Mouse (Mus musculus) megakaryocyte, embryonic 14.5 days (primary cell): ENCODE measurements around the gene Edrf1.

Source experiments
- FLI1 ChIP-seq: IDR thresholded peaks from 2 replicates; pipeline ENCODE4 v1.6.1; 2012; ENCODE audit warnings: low read length, inconsistent platforms, mixed read lengths
- GATA1 ChIP-seq: IDR thresholded peaks from 3 replicates; pipeline ENCODE4 v1.6.1; 2012; ENCODE audit warnings: mixed read lengths, low read length, inconsistent platforms, borderline replicate concordance

- no peak for TF ChIP-seq GATA1
- TF ChIP-seq FLI1: no peak
Measured at GRCm38 (mm10) chr7:133679439-133679838, 42.1 kb downstream of the Edrf1 start.
